Mouse (Mus musculus) embryonic facial prominence, embryonic 13.5 days (tissue): Measurements from ENCODE around the gene Zswim9. TPM values are rescaled to one million over a fixed set of nuclear protein-coding genes. Genes with fewer than 3 reads are reported as not detected.

Source experiments
- ATAC-seq: fragments of 200-750 bp; cut with Nextera tagmentation; 2 replicates; pipeline ENCODE4 v1.8.0; 2017; ENCODE audit warnings: low read depth; ENCODE audit not compliant: insufficient number of reproducible peaks, insufficient read depth, low FRiP score, low TSS enrichment
- H3K27ac ChIP-seq: fragments of 300-500 bp; sonication (generic); 2 replicates; pipeline ENCODE4 v1.5.1; 2015; ENCODE audit warnings: moderate library complexity, mild to moderate bottlenecking, inconsistent platforms
- H3K27me3 ChIP-seq: fragments of 300-500 bp; sonication (generic); 2 replicates; pipeline ENCODE4 v1.6.1; 2015; ENCODE audit warnings: mild to moderate bottlenecking, inconsistent platforms
- H3K36me3 ChIP-seq: fragments of 300-500 bp; sonication (generic); 2 replicates; pipeline ENCODE4 v1.6.1; 2015; ENCODE audit warnings: mild to moderate bottlenecking, inconsistent platforms
- H3K4me1 ChIP-seq: fragments of 300-500 bp; sonication (generic); 2 replicates; pipeline ENCODE4 v1.6.1; 2015; ENCODE audit warnings: inconsistent platforms
- H3K4me2 ChIP-seq: fragments of 300-500 bp; sonication (generic); 2 replicates; pipeline ENCODE4 v1.6.1; 2015; ENCODE audit warnings: moderate library complexity, mild to moderate bottlenecking, inconsistent platforms
- H3K4me3 ChIP-seq: fragments of 300-500 bp; sonication (generic); 2 replicates; pipeline ENCODE4 v1.5.1; 2015; ENCODE audit warnings: mild to moderate bottlenecking, inconsistent platforms
- H3K9ac ChIP-seq: fragments of 300-500 bp; sonication (generic); 2 replicates; pipeline ENCODE4 v1.6.1; 2015; ENCODE audit warnings: mild to moderate bottlenecking, inconsistent platforms
- H3K9me3 ChIP-seq: fragments of 300-500 bp; sonication (generic); 2 replicates; pipeline ENCODE4 v1.6.1; 2016; ENCODE audit warnings: inconsistent platforms
- WGBS: fragments of 180-500 bp; shearing (Covaris S2); methylation state at CpG from one replicate; pipeline ENCODE4 v1.1.7; 2015; ENCODE audit warnings: mixed read lengths; 5-methylcytosine and 5-hydroxymethylcytosine counted together
- polyA plus RNA-seq: library from polyadenylated mRNA; unstranded; fragments of >200 nt; fragmentation: Nextera tagmentation; extraction: Ambion mirVana; gene quantifications from 2 replicates; pipeline ENCODE4 v1.2.1, GENCODE M21; 2015

Zswim9 gene
- polyA plus RNA-seq, 1 experiment from 2014 or later = 12.9 TPM

DNA sequence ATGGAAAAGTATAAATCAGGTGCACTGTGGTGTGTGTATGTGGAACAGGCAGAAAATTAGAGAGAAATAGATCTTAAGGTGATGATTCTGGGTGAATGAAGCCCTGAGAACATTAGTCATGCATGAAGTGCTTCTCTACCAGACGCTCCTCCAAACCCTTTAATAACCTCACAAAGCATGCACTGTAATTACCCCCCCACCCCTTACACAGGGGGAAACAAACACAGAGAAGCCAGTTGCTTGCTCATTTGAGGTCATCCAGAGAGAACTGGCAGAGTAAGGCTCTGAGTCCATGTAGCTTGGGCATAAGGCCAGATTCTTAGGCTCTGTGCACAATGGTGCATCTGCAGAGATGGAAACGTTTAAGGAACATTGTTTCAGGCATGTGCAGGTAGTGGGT lies 14.1 kb downstream of the Zswim9 start:
- Histone ChIP-seq H3K4me2 (no peak overlapping the region), H3K4me1 (no peaks in the 10 kb centered on the region), H3K36me3 (peaks cover 9% of the 10 kb centered on the region; the same call in 1 of the 2 replicates), H3K4me3 (no peak overlapping the region), H3K9ac (no peak overlapping the region), H3K27me3 (no peaks in the 10 kb centered on the region), H3K9me3 (no peaks in the 10 kb centered on the region), H3K27ac (no peak overlapping the region)
- ATAC-seq = no peak
- 57% methylated on average over 2 of the region's 2 CpGs for WGBS

- H3K9ac ChIP-seq = no peak overlapping the region
- ATAC-seq = no peak
These were observed 14.7 kb downstream of the Zswim9 start for GRCm38 (mm10) chr7:13263851-13264250.

DNA sequence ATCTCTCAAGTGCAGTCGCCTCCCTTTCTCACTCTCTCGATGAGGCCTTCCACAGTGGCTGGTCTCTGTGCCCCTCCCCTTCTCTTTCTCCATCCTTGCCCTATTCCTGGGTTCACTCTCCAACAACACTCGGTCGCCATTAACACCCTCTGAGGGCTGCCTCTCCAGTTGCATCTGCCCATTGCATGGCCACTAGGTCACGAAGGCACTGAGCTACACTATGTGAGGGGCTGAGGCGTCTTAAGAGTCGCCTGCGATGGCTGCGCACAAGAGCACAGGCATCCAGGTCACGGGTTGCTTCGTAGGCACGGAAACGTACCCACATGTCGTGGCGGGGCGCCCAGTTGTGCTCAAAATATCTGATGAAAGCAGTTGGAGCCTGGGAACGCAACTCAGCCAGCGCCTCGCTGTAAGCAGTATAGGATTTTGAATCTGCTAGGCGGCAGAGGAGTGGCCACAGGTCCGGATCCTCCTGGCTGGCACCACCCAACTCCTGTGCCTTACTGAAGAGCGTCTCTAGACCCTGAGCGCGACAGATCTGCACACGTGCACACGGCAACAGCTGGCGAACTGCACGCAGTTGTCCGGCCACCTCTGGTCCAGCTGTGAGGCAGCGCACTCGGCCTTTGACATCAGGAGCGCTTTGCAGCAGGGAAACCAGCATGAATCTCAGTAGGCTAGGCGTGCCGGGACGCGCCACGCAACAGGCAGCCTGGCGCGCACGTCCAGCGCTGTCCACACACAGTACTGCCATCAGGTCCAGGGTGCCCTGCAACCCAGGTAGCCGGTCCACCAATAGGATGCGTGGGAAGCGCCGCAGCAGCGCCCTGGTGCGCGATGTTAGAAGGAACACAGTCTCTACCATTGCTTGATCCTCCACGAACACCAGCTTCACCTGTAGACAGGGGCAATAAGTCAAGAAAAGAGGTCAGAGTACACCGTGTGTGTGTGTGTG lies 17.5 kb downstream of the Zswim9 start:
- Histone ChIP-seq H3K27ac (no peak overlapping the region), H3K4me3 (no peak overlapping the region), H3K4me1 (no peaks in the 10 kb centered on the region), H3K27me3 (no peaks in the 10 kb centered on the region), H3K4me2 (peak overlapping the region; percentile 27; the same call in 1 of the 2 replicates), H3K9ac (no peak overlapping the region), H3K36me3 (peaks cover 6% of the 10 kb centered on the region; the same call in 1 of the 2 replicates), H3K9me3 (no peaks in the 10 kb centered on the region)
- no peak for ATAC-seq
- WGBS = 49% methylated on average over 50 of the region's 50 CpGs

More at GRCm38 (mm10) chr7:13263851-13264250, 14.7 kb downstream of the Zswim9 start:
- no peak overlapping the region for H3K4me3 ChIP-seq
- WGBS = 73% methylated on average over 5 of the region's 5 CpGs
- H3K27ac ChIP-seq = no peak overlapping the region
- H3K9me3 ChIP-seq = no peaks in the 10 kb centered on the region
- no peaks in the 10 kb centered on the region for H3K27me3 ChIP-seq
- peaks cover 6% of the 10 kb centered on the region; the same call in 1 of the 2 replicates for H3K36me3 ChIP-seq
- no peaks in the 10 kb centered on the region for H3K4me1 ChIP-seq
- H3K4me2 ChIP-seq = no peak overlapping the region

GRCm38 (mm10) chr7:13212720-13213119 lies 65.8 kb downstream of the Zswim9 start, which contains the start of gene Vmn1r89:
Gene Vmn1r89, plus strand, starts transcription at chr7:13213020.
- ATAC-seq = no peak
- no peaks in the 10 kb centered on the region for H3K27me3 ChIP-seq
- H3K36me3 ChIP-seq = no peaks in the 10 kb centered on the region
- H3K27ac ChIP-seq = no peak within 1 kb of the TSS
- no peak within 1 kb of the TSS for H3K9ac ChIP-seq
- H3K4me2 ChIP-seq = no peak within 1 kb of the TSS
- H3K4me1 ChIP-seq = no peaks in the 10 kb centered on the region
- H3K9me3 ChIP-seq = no peaks in the 10 kb centered on the region
- H3K4me3 ChIP-seq = no peak within 1 kb of the TSS

Other genes starting within 250 kb of the Zswim9 start
- 129 and 137 TPM in 2 replicates for gene Chmp2a, start 243.9 kb downstream of the Zswim9 start, polyA plus RNA-seq
- gene Ube2m, start 240.4 kb downstream of the Zswim9 start, polyA plus RNA-seq = 74.0 and 97.2 TPM in 2 replicates
- 4.1 and 4.4 TPM in 2 replicates for gene Mzf1, start 224.0 kb downstream of the Zswim9 start, polyA plus RNA-seq
- gene Vmn1r85, start 183.5 kb downstream of the Zswim9 start, polyA plus RNA-seq = not detected in 2 replicates
- gene Vmn1r86, start 158.8 kb downstream of the Zswim9 start, polyA plus RNA-seq = not detected in 2 replicates
- gene Vmn1r87, start 138.6 kb downstream of the Zswim9 start, polyA plus RNA-seq = not detected in 2 replicates
- not detected in 2 replicates for gene Vmn1r88, start 119.2 kb downstream of the Zswim9 start, polyA plus RNA-seq
- gene Vmn1r89, start 65.7 kb downstream of the Zswim9 start, polyA plus RNA-seq = not detected in 2 replicates
- 121 and 134 TPM in 2 replicates for gene Lig1, start 1.4 kb downstream of the Zswim9 start, polyA plus RNA-seq
- 1.1 and 1.8 TPM in 2 replicates for gene Pla2g4c, start 45.9 kb upstream of the Zswim9 start, polyA plus RNA-seq
- not detected in 2 replicates for gene Cabp5, start 119.4 kb upstream of the Zswim9 start, polyA plus RNA-seq
- gene Bsph1, start 172.1 kb upstream of the Zswim9 start, polyA plus RNA-seq = not detected in 2 replicates